Mouse (Mus musculus): ENCODE measurements around the gene Klk10. TPM values are rescaled to one million over a fixed set of nuclear protein-coding genes. Genes with fewer than 3 reads are reported as not detected.

Gene Klk10
- polyA plus RNA-seq, 1 experiment from 2014 or later = 0.55 TPM

DNA sequence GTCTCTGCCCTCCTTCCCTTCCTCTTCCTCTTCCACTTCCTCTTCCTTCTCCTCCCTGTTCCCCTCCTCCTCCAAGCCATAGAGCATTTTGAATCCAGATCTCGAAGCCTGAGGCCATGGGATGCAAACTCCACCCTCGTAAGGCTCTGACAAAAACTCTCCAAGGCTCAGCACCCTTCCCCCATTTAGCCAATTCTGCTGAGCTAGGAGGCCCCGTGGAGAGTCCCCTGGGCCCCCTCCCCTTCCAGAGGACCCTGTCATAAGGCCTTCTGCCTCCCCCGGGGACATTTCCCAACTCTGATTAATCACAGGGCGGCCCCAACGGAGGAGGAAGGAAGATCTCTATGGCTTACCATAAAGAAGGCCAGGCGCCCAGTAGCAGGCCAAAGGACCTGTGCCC is 10.8 kb downstream of the Klk10 start, which contains the start of gene Klk9:
TSS of gene Klk9 (plus strand) at position 301 of the 400 bp plus-strand sequence.
- no peak for DNase-seq (ENCODE audit: low spot score)

DNA sequence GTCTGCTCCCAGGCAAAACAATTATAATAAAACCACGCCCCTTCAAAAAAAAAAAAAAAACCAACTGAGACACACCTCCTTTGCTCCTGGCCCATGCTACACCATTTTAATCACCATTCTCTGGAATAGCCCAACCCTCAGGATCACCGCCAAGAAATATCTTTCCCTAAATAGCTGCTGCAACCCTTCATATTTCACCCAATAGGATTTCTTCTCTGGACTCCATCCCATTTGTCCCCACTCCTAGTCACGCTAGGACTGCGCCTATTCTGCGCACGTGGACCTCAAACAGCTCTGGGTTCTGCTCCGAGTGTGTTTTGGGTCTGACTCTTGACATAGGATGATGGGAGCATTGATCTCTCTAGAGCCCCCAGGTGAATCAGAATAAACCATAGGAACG is 15.5 kb downstream of the Klk10 start:
- DNase-seq (ENCODE audit: low spot score) = no peak

DNA sequence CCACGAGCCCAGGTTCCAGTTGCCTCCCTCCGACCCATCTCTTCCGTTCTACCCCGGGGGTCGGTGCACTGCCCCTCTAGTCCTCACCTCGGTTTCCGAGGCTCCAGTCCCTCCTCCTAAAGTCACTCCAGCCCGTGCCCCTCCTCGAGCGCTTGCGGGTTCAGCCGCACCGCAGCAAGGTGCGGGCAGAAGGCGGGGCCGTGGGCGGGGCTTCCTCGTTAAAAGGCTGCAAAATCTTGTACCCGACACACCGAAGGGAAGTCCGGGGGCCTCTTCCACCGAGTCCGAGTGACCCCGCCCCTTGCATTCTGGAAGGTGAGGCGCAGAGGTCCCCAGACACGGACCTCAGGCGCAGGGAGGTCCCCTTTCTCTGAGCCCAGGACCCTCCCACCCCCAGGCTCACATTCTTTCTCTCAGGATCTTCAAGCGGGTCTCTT is 16.5 kb downstream of the Klk10 start, which contains the start of gene Klk8:
TSS of gene Klk8 (plus strand) at position 245 of the 437 bp plus-strand sequence.
- DNase-seq (ENCODE audit: low spot score) = peak; percentile 29

DNA sequence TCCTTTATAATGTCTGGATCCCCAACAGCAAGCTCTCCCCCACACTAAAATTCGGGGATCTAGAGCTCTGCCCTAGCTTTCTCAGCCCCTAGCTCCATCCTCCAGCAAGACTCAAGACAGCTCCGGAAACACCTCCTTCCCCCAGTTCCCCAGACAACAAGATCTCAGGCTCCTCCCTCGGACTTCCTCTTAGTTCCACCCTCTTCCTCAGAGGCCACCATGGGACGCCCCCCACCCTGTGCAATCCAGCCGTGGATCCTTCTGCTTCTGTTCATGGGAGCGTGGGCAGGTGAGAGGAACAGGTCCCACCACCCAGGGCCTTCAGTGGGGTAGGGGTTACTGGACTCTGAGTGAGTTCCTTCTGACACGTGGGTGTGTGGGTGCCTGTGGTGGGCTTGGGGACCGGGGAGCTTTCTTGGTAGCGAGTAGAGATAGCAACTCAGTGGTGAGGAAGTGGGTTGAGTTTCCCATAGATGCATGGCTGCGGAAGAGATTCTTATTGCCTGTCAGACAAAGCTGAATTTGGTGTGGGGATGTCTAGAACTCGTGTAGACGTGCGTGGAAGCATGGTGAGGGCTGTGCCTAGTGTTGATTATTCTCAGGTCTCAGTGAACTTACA is 17.1 kb downstream of the Klk10 start:
- peak; percentile 54 for DNase-seq (ENCODE audit: low spot score)

DNA sequence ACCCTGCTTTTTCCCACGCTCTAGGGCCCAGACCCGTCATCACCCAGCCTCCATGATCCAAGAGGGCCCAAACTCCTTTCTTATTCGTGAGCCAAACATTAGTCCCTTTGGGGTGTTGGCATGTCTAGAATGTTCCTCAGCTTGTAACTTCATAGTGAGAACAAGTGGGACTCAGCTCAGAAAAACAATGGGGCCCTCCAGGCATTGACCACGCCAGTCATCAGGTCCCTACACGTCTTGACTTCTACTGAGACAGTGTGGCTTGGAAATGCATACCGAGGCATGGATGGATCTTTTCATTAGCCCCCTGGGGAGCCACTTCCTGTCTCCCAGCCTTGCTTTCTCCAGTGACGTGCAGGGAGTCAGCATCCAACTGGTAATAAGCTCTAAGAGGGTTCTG is 19.0 kb downstream of the Klk10 start:
- no peak for DNase-seq (ENCODE audit: low spot score)

DNA sequence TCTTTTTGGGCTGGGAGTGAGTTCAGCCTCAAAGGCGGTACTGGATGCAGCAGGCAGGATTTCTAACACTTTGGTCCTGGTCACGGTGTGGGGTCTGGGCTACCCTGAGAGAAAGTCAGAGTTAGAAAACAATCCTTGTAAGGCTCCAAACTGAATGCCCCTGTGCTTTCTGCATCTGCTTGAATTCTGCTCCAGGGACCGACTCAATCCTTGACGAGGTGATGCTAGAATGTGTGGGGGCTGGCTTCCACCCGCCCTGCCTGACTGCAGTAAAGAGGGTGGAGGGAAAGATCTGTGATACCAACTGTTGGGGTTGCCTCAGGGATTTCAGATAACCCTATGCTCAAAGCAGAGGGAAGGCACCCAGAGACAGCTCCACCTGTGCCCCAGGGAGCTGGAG is 30.2 kb downstream of the Klk10 start, which contains the start of gene Klk7:
TSS of gene Klk7 (plus strand) at position 301 of the 400 bp plus-strand sequence.
- DNase-seq (ENCODE audit: low spot score) = no peak

DNA sequence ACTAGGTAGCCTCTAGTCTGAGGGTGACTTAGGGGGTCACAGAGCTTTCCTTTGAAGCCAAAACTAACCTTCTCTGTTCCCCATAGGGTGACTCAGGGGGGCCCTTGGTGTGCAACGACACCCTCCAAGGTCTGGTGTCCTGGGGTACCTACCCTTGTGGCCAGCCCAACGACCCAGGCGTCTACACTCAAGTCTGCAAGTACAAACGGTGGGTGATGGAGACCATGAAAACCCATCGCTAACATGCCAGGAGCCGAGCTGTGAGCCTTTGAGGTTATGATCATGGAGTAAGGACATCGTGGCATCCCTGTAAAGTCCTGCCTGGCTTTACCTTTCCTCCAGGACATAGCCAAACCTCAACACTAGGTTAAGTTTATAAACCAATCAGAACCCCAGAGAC is 34.4 kb downstream of the Klk10 start:
- no peak for DNase-seq (ENCODE audit: low spot score)

DNA sequence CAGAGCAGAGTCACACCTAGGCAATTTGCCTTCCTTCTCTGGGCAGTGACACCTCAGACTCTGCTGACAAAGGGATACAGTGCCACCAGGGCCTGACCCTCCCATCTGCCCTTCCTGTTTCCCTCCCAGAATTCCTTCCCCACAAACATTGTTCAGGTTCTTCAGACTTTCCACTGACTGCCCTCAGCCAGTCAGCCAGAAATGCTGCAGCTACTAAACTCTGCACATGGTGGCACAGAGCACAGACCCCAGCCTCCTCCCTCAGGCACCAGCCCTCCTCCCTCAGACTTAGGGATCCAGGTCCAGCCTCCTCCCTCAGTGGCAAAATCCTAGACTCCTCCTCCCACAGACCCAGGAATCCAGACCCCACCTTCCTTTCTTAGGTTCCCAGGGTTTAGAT is 35.9 kb downstream of the Klk10 start:
- DNase-seq (ENCODE audit: low spot score) = no peak

DNA sequence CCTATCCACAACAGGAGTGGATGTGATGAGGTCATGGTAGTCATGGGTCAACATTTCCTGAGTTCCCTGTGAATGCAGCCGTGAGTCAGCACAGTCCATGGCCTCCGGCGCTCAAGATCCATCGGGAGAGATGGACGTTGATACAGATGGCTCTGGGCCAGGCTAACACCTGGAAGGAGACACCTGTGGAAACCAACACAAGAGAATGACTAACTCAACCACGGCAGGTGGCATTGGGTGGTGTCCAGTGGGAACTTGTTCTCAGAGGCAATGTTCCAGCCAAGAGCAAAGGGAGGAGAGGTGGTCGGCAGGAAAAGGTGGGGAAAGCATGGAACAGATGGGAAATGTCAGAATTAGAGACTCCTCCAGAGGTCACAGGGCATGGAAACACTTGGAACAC is 40.7 kb downstream of the Klk10 start:
- DNase-seq (ENCODE audit: low spot score) = no peak

DNA sequence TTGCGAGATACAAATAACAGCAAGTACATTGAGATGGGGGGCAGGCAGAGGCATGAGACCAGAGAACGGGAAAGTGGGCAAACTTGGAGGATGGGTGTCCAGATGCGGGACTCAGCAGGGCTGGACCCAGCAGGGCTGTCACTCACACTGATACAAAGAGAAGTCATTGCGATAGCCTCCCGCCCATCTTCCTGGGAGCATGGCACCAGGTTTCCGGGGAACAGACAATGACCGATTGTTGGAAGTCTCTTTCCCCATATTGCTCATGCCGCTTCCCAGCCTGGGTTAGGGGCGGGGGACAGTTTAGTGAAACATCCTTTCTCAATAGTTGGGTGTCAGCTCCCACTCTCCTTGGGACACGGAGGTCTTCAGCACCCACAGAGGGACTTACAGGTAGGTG is 43.4 kb downstream of the Klk10 start, which contains the start of gene Klk6:
TSS of gene Klk6 (plus strand) at position 301 of the 400 bp plus-strand sequence.
- DNase-seq (ENCODE audit: low spot score) = no peak

DNA sequence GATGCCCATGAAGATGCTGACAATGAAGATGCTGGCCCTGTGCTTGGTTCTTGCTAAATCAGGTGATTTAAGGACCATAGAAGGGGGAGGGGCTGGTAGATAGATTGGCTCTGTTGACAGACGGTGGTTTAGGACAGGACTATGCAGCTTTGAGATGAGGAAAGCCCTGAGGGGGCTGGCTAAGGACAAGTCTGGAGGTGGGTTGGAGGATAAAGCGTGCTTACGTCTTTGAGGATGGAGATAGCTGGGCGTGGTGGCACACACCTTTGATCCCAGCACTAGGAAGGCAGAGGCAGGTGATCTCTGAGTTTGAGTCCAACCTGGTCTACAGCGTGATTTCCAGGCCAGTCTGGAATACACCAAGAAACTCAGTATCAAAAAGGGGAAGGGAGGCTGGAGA is 45.2 kb downstream of the Klk10 start:
- DNase-seq (ENCODE audit: low spot score) = no peak

DNA sequence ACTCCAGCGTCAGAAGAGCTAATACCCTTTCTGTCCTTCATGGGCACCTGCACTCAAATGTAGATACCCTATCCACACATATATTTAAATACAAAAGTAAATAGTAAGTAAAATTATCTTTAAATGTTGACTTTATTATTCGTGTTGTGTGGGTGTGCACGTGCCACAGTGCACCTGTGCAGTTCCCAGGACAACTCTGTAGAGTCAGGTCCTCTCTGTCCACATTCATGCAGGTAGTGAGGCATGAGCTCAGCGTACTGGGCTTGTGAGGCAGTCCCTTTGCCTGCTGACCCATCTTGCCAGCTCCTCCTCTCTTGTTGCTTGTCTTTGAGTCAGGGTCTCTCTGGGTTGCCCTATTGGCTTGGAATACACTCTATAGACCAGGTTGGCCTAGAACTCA is 46.9 kb downstream of the Klk10 start:
- DNase-seq (ENCODE audit: low spot score) = no peak

DNA sequence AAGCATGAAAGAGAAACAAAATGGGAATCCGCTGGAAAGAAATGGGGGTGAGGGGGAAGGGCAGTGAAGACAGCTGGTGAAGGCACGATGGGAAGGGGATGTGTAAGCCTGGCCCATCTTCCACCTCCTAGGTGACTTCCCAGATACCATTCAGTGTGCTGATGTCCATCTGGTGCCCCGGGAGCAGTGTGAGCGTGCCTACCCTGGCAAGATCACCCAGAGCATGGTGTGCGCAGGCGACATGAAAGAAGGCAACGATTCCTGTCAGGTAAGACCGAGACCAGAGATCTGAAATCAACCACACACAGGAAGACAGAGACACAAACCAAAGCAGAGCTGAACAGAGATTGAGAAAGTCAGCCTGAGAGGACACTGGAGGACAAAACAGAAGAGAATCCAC is 48.2 kb downstream of the Klk10 start:
- DNase-seq (ENCODE audit: low spot score) = no peak

Other genes starting within 250 kb of the Klk10 start
- gene Cd33, start 236.6 kb upstream of the Klk10 start, polyA plus RNA-seq (2015; fragmentation: Nextera tagmentation; extraction: Ambion mirVana) = 1.4 TPM in 2 replicates
- gene Zfp658, start 218.8 kb upstream of the Klk10 start, polyA plus RNA-seq (2015; fragmentation: Nextera tagmentation; extraction: Ambion mirVana) = 1.3 and 1.4 TPM in 2 replicates
- gene Zfp719, start 201.4 kb upstream of the Klk10 start, polyA plus RNA-seq (2015; fragmentation: Nextera tagmentation; extraction: Ambion mirVana) = 6.4 and 6.5 TPM in 2 replicates
- gene Zfp819, start 173.9 kb upstream of the Klk10 start, polyA plus RNA-seq (2015; fragmentation: Nextera tagmentation; extraction: Ambion mirVana) = 0.12 TPM in 1 of 2 replicates, not detected in the other
- 0.29 and 0.71 TPM in 2 replicates for gene Ceacam18, start 146.3 kb upstream of the Klk10 start, polyA plus RNA-seq (2015; fragmentation: Nextera tagmentation; extraction: Ambion mirVana)
- gene Siglece, start 120.9 kb upstream of the Klk10 start, polyA plus RNA-seq (2015; fragmentation: Nextera tagmentation; extraction: Ambion mirVana) = 0.43 and 0.73 TPM in 2 replicates
- gene Ctu1, start 109.0 kb upstream of the Klk10 start, polyA plus RNA-seq (2015; fragmentation: Nextera tagmentation; extraction: Ambion mirVana) = 11.7 and 12.9 TPM in 2 replicates
- 0.17 and 0.18 TPM in 2 replicates for gene Klk14, start 90.6 kb upstream of the Klk10 start, polyA plus RNA-seq (2015; fragmentation: Nextera tagmentation; extraction: Ambion mirVana)
- 0.36 and 0.49 TPM in 2 replicates for gene Klk13, start 68.5 kb upstream of the Klk10 start, polyA plus RNA-seq (2015; fragmentation: Nextera tagmentation; extraction: Ambion mirVana)
- gene Klk12, start 12.1 kb upstream of the Klk10 start, polyA plus RNA-seq (2015; fragmentation: Nextera tagmentation; extraction: Ambion mirVana) = not detected in 2 replicates
- gene Klk11, start 6.4 kb upstream of the Klk10 start, polyA plus RNA-seq (2015; fragmentation: Nextera tagmentation; extraction: Ambion mirVana) = 0.51 and 0.96 TPM in 2 replicates
- 0.19 and 0.30 TPM in 2 replicates for gene Klk9, start 10.9 kb downstream of the Klk10 start, polyA plus RNA-seq (2015; fragmentation: Nextera tagmentation; extraction: Ambion mirVana)
- gene Klk8, start 16.5 kb downstream of the Klk10 start, polyA plus RNA-seq (2015; fragmentation: Nextera tagmentation; extraction: Ambion mirVana) = 37.9 and 44.9 TPM in 2 replicates
- 1.1 and 1.4 TPM in 2 replicates for gene Klk7, start 30.3 kb downstream of the Klk10 start, polyA plus RNA-seq (2015; fragmentation: Nextera tagmentation; extraction: Ambion mirVana)
- 0.92 and 1.7 TPM in 2 replicates for gene Klk6, start 43.5 kb downstream of the Klk10 start, polyA plus RNA-seq (2015; fragmentation: Nextera tagmentation; extraction: Ambion mirVana)
- gene Klk5, start 60.9 kb downstream of the Klk10 start, polyA plus RNA-seq (2015; fragmentation: Nextera tagmentation; extraction: Ambion mirVana) = 0.84 and 0.91 TPM in 2 replicates
- 0.65 and 1.4 TPM in 2 replicates for gene Klk4, start 100.1 kb downstream of the Klk10 start, polyA plus RNA-seq (2015; fragmentation: Nextera tagmentation; extraction: Ambion mirVana)
- not detected in 2 replicates for gene Klk15, start 152.7 kb downstream of the Klk10 start, polyA plus RNA-seq (2015; fragmentation: Nextera tagmentation; extraction: Ambion mirVana)
- gene Klk1b8, start 169.6 kb downstream of the Klk10 start, polyA plus RNA-seq (2015; fragmentation: Nextera tagmentation; extraction: Ambion mirVana) = 0.60 and 0.72 TPM in 2 replicates
- gene Klk1b1, start 185.7 kb downstream of the Klk10 start, polyA plus RNA-seq (2015; fragmentation: Nextera tagmentation; extraction: Ambion mirVana) = 0.38 and 0.42 TPM in 2 replicates
- gene Klk1b9, start 195.0 kb downstream of the Klk10 start, polyA plus RNA-seq (2015; fragmentation: Nextera tagmentation; extraction: Ambion mirVana) = 1.7 and 2.1 TPM in 2 replicates
- gene Klk1b11, start 214.8 kb downstream of the Klk10 start, polyA plus RNA-seq (2015; fragmentation: Nextera tagmentation; extraction: Ambion mirVana) = 1.0 and 1.1 TPM in 2 replicates
- 0.68 and 0.87 TPM in 2 replicates for gene Klk1b26, start 231.1 kb downstream of the Klk10 start, polyA plus RNA-seq (2015; fragmentation: Nextera tagmentation; extraction: Ambion mirVana)